Mouse (Mus musculus) forebrain, embryonic 11.5 days (tissue): ENCODE data around the gene Disp2. TPM values are rescaled to one million over a fixed set of nuclear protein-coding genes. Genes with fewer than 3 reads are reported as not detected.

ENCODE experiments used
- ATAC-seq: fragments of 200-750 bp; cut with Nextera tagmentation; replicated peaks from 2 replicates; pipeline ENCODE4 v1.8.0; 2017; ENCODE audit warnings: moderate TSS enrichment; ENCODE audit not compliant: low FRiP score
- DNase-seq: peaks from one replicate; pipeline ENCODE4 v3.0.0-alpha.2; 2017; ENCODE audit warnings: low spot score
- H3K27ac ChIP-seq: fragments of 300-500 bp; sonication (generic); 2 replicates; pipeline ENCODE4 v1.5.1; 2014; ENCODE audit warnings: low read depth, low read length
- H3K27me3 ChIP-seq: fragments of 300-500 bp; sonication (generic); 2 replicates; pipeline ENCODE4 v1.6.1; 2014; ENCODE audit warnings: mild to moderate bottlenecking, low read length, mixed read lengths; ENCODE audit not compliant: control insufficient read depth, insufficient read depth
- H3K36me3 ChIP-seq: fragments of 300-500 bp; sonication (generic); 2 replicates; pipeline ENCODE4 v1.6.1; 2014; ENCODE audit warnings: mild to moderate bottlenecking, low read length, moderate library complexity, mixed read lengths; ENCODE audit not compliant: control insufficient read depth, insufficient read depth
- H3K4me1 ChIP-seq: fragments of 300-500 bp; sonication (generic); replicated peaks from 2 replicates; pipeline ENCODE4 v1.6.1; 2014; ENCODE audit warnings: low read length, mixed read lengths; ENCODE audit not compliant: control insufficient read depth, insufficient read depth
- H3K4me2 ChIP-seq: fragments of 300-500 bp; sonication (generic); 2 replicates; pipeline ENCODE4 v1.6.1; 2014; ENCODE audit warnings: low read depth, mild to moderate bottlenecking, low read length, moderate library complexity, mixed read lengths; ENCODE audit not compliant: severe bottlenecking
- H3K4me3 ChIP-seq: fragments of 300-500 bp; sonication (generic); 2 replicates; pipeline ENCODE4 v1.5.1; 2014; ENCODE audit warnings: low read depth, low read length
- H3K9ac ChIP-seq: fragments of 300-500 bp; sonication (generic); 2 replicates; pipeline ENCODE4 v1.6.1; 2014; ENCODE audit warnings: low read length
- H3K9me3 ChIP-seq: fragments of 300-500 bp; sonication (generic); 2 replicates; pipeline ENCODE4 v1.6.1; 2016; ENCODE audit warnings: low read length, mixed read lengths; ENCODE audit not compliant: control insufficient read depth
- WGBS: fragments of 180-500 bp; shearing (Covaris S2); extraction: QIAGEN DNeasy Blood & Tissue Kit; methylation state at CpG from one replicate; pipeline ENCODE4 v1.1.7; 2014; 5-methylcytosine and 5-hydroxymethylcytosine counted together
- polyA plus RNA-seq: library from polyadenylated mRNA; unstranded; fragments of >200 nt; fragmentation: Nextera tagmentation; extraction: Ambion mirVana; gene quantifications from 2 replicates; pipeline ENCODE4 v1.2.1, GENCODE M21; 2014

Disp2 gene
- polyA plus RNA-seq, 1 experiment from 2014 or later = 5.9 TPM

DNA sequence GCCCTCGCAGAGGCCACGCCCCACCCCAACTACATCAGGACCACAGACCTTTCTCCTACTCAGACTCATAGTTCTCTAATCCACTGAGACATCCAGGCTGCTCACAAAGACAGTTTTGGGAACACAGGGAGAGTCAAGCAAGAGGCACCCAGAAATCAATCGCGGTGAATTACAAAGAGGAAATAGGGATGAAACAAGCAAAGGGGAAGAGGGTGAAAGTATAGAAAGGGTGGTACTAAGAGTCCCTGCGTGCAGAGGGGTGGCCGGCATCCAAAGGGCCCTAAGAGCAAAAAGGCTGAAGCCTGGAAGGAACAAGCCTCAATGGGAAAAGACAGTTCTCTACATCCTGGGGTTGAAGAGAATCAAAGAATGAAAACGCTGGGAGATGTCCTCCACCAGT lies 34.9 kb upstream of the Disp2 start:
- no peak overlapping the region; the same call in 1 of the 2 replicates for H3K4me2 ChIP-seq
- H3K4me3 ChIP-seq = peak overlapping the region; percentile 91; the same call in 1 of the 2 replicates

DNA sequence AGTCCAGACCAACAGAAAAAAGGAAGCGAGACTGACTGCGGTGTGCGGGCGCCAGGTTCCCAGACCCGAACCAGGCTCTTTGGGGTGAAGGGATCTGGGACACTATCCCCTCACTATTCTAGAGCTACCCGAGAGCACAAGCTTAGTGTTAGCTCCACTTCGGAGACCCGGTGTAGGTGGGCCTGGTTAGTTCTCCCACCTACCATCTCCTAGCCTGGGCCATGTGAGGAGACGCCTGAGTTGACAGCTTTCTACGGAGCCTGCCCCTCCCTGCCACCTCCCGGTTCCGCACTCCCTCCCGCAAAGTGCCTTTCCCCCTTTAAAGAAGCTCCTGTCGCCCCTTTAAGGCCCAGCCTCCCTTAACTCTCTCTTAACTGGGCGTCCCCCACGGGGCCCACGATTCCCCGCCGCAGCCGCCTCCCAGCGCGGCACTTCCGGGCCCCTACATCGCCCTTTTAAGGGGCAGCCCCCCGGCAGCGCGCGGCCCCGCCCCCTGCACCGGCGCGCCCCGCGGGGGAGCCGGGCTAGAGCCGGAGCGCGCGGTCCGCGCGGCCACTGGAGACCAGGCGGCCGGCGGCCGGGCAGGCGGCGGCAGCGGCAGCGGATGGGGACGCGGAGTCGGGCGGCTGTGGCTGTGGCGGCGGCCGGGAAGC lies 34.2 kb upstream of the Disp2 start, which contains the start of gene Inafm2:
TSS of gene Inafm2 (plus strand) at position 527 of the 653 bp plus-strand sequence.
- Histone ChIP-seq H3K27me3 (peaks cover 14% of the 10 kb centered on the region), H3K4me2 (peak within 1 kb of the TSS; percentile 98), H3K4me1 (peaks cover 24% of the 10 kb centered on the region), H3K9ac (peak within 1 kb of the TSS; percentile 93), H3K4me3 (peak within 1 kb of the TSS; percentile 91), H3K9me3 (no peaks in the 10 kb centered on the region), H3K27ac (no peak within 1 kb of the TSS), H3K36me3 (no peaks in the 10 kb centered on the region)
- WGBS = under 1% methylated on average over 56 of the region's 57 CpGs
- ATAC-seq (peak; percentile 87), DNase-seq (peak; percentile 94)

More for the DNA sequence above, 34.9 kb upstream of the Disp2 start:
- ATAC-seq = no peak
- Histone ChIP-seq H3K4me1 (peaks cover 24% of the 10 kb centered on the region), H3K9ac (no peak overlapping the region), H3K9me3 (no peaks in the 10 kb centered on the region), H3K36me3 (no peaks in the 10 kb centered on the region), H3K27ac (no peak overlapping the region), H3K27me3 (peaks cover 14% of the 10 kb centered on the region)
- no peak for DNase-seq
- 9% methylated on average over 7 of the region's 7 CpGs for WGBS

DNA sequence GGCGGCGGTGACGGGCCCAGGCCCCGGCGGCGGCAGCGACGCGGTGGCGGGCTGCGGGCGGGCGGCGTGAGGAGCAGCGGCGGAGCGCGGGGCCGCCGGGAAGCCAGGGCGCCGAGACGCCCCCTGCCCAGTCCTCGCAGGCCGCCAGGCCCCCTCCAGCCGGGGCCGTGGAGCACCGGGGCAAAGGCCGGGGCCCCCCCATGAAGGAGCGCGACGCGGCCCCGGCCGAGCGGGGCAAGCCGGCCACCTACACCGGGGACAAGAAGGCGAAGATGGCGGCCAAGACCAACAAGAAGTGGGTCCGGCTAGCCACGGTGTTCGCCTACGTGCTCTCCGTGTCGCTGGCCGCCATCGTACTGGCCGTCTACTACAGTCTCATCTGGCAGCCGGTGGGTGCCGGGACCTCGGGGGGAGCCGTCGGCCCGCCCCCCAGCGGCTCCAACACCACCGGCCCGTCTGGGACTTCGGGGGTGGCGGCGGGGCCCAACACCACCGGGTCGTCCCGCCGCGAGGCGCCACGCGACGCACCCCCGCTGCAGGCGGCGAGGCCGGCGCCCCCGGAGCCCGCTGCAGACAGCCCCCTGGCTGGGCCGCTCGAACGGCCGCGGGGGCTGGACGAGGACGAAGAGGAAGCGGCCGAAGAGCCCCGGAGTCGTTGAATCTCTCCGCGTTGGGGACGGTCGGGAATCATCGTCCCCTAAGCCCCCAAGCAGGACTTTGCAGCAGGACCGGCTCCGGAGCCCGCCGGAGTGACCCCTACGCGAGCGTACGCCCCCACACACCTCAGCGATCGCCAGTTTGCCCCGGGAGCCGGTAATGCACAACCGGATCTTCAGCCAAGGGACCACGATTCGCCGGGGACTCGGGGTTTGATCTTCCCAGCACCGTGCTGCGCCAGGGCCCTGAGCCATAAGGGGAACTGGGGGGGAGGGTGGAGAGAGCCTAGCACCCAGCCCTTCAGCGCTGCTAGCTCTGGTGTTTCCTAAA lies 33.3 kb upstream of the Disp2 start:
- peak overlapping the region; percentile 93 for H3K9ac ChIP-seq
- H3K27me3 ChIP-seq = peaks cover 14% of the 10 kb centered on the region
- H3K27ac ChIP-seq = no peak overlapping the region
- H3K4me2 ChIP-seq = peak overlapping the region; percentile 98
- peaks cover 24% of the 10 kb centered on the region for H3K4me1 ChIP-seq
- ATAC-seq (peak; percentile 51), DNase-seq (peak; percentile 74)
- H3K36me3 ChIP-seq = no peaks in the 10 kb centered on the region
- under 1% methylated on average over 93 of the region's 113 CpGs for WGBS
- peak overlapping the region; percentile 91 for H3K4me3 ChIP-seq
- no peaks in the 10 kb centered on the region for H3K9me3 ChIP-seq

GRCm38 (mm10) chr2:118747301-118747960 lies 32.1 kb upstream of the Disp2 start:
- peaks cover 24% of the 10 kb centered on the region for H3K4me1 ChIP-seq
- no peak for ATAC-seq

GRCm38 (mm10) chr2:118749341-118749884 lies 30.1 kb upstream of the Disp2 start:
- WGBS = 17% methylated on average over 10 of the region's 10 CpGs
- Histone ChIP-seq H3K9me3 (no peaks in the 10 kb centered on the region), H3K4me3 (no peak overlapping the region), H3K27me3 (peaks cover 7% of the 10 kb centered on the region; the same call in 1 of the 2 replicates), H3K4me2 (no peak overlapping the region), H3K4me1 (peaks cover 24% of the 10 kb centered on the region), H3K36me3 (no peaks in the 10 kb centered on the region), H3K27ac (no peak overlapping the region), H3K9ac (peak overlapping the region; percentile 33; the same call in 1 of the 2 replicates)
- DNase-seq (no peak), ATAC-seq (no peak; the same call in 1 of the 2 replicates)

More at GRCm38 (mm10) chr2:118747301-118747960, 32.1 kb upstream of the Disp2 start:
- 45% methylated on average over 10 of the region's 10 CpGs for WGBS
- H3K4me3 ChIP-seq = peak overlapping the region; percentile 91; the same call in 1 of the 2 replicates
- no peaks in the 10 kb centered on the region for H3K9me3 ChIP-seq
- H3K27me3 ChIP-seq = peaks cover 14% of the 10 kb centered on the region
- H3K27ac ChIP-seq = no peak overlapping the region
- H3K4me2 ChIP-seq = peak overlapping the region; percentile 98; the same call in 1 of the 2 replicates
- no peak for DNase-seq
- H3K9ac ChIP-seq = no peak overlapping the region
- H3K36me3 ChIP-seq = no peaks in the 10 kb centered on the region

- DNase-seq = no peak
- 87% methylated on average over 8 of the region's 8 CpGs for WGBS
- ATAC-seq = no peak
- H3K4me3 ChIP-seq = no peak overlapping the region
- peaks cover 17% of the 10 kb centered on the region for H3K4me1 ChIP-seq
- H3K4me2 ChIP-seq = no peak overlapping the region
- peaks cover 2% of the 10 kb centered on the region; the same call in 1 of the 2 replicates for H3K27me3 ChIP-seq
- no peak overlapping the region for H3K9ac ChIP-seq
- H3K36me3 ChIP-seq = no peaks in the 10 kb centered on the region
- H3K27ac ChIP-seq = no peak overlapping the region
- no peaks in the 10 kb centered on the region for H3K9me3 ChIP-seq
Observed at GRCm38 (mm10) chr2:118750476-118750875, 29.0 kb upstream of the Disp2 start.

DNA sequence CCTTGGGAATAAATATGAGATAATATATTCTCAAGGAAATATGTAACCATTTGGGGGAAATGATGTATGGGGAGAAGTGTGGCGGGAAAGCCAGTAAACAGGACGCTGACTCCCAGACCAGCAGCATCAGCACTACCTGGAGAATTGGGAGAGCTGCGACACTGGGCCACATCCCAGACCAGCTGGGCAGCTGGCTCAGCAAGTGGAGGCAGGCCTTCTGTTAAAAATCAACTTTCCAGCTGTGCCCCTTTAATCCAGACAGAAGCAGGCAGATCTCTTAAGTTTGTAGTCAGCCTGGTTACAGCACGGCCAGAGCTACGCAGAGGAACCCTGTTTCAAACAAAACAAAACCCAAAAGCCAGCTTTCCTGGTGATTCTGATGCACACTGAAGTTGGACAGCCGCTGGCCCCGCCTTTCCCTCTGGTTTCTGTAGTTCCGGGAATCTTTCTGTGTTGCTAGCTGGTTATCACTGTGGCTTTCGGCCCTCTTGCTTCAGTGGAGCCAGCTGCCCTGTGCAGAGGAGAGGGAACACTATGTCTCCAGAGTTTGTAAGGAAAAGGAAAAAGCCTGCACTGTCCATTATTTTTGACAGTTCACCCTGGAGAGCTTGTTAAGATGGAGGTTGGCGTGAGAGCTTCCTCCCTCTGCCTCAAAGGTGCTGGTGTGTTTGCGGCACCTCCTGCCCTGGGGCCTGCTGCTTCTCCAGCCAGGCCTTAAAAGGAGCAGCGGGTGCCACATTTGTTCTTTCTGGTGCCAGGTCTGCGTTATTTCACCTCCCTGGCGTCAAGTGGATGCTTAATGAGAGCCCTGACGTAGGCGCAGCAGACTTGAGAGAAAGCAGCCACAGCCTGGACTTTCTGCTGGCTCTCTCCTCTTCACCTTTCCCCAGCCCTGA lies 27.4 kb upstream of the Disp2 start:
- Histone ChIP-seq H3K4me3 (no peak overlapping the region), H3K27me3 (peaks cover 2% of the 10 kb centered on the region; the same call in 1 of the 2 replicates), H3K9me3 (no peaks in the 10 kb centered on the region), H3K4me1 (peaks cover 17% of the 10 kb centered on the region), H3K9ac (no peak overlapping the region), H3K27ac (no peak overlapping the region), H3K4me2 (no peak overlapping the region), H3K36me3 (no peaks in the 10 kb centered on the region)
- no peak for ATAC-seq
- 75% methylated on average over 16 of the region's 16 CpGs for WGBS
- DNase-seq = no peak
